Mouse (Mus musculus) ES-Bruce4 (cell line): ENCODE results near the gene Txn2.

ENCODE experiments used
- CTCF ChIP-seq: IDR thresholded peaks from one replicate; pipeline ENCODE4 v1.8.1; 2011; ENCODE audit warnings: low read depth, low read length
- EP300 ChIP-seq: IDR thresholded peaks from 2 replicates; pipeline ENCODE4 v1.6.1; 2011; ENCODE audit warnings: low read depth, low read length; ENCODE audit not compliant: insufficient read depth
- POLR2A ChIP-seq: IDR thresholded peaks from one replicate; pipeline ENCODE4 v1.8.1; 2011; ENCODE audit warnings: low read length; ENCODE audit not compliant: insufficient read depth

- TF ChIP-seq POLR2A (no peak), CTCF (peak; percentile 89), EP300 (no peak)
Measured at GRCm38 (mm10) chr15:77916851-77917544, 11.8 kb downstream of the Txn2 start.
